Mouse (Mus musculus) stomach, postnatal 0 days (tissue): Measurements from ENCODE around the gene Nol9. TPM values are rescaled to one million over a fixed set of nuclear protein-coding genes. Genes with fewer than 3 reads are reported as not detected.

Experiments used
- ATAC-seq: fragments of 200-750 bp; cut with Nextera tagmentation; 2 replicates; pipeline ENCODE4 v1.8.0; 2017; ENCODE audit not compliant: low FRiP score, low TSS enrichment
- DNase-seq: peaks from one replicate; pipeline ENCODE4 v3.0.0-alpha.2; 2016; ENCODE audit warnings: low spot score
- H3K27ac ChIP-seq: fragments of 300-500 bp; sonication (generic); replicated peaks from 2 replicates; pipeline ENCODE4 v1.5.1; 2014; ENCODE audit warnings: mild to moderate bottlenecking, control low read depth
- H3K27me3 ChIP-seq: fragments of 300-500 bp; sonication (generic); 2 replicates; pipeline ENCODE4 v1.6.1; 2014; ENCODE audit warnings: low read length; ENCODE audit not compliant: control insufficient read depth, insufficient read depth
- H3K36me3 ChIP-seq: fragments of 300-500 bp; sonication (generic); 2 replicates; pipeline ENCODE4 v1.6.1; 2014; ENCODE audit warnings: low read length, mixed read lengths; ENCODE audit not compliant: control insufficient read depth, insufficient read depth
- H3K4me1 ChIP-seq: fragments of 300-500 bp; sonication (generic); replicated peaks from 2 replicates; pipeline ENCODE4 v1.6.1; 2014; ENCODE audit warnings: antibody characterized with exemption; ENCODE audit not compliant: control insufficient read depth, insufficient read depth
- H3K4me2 ChIP-seq: fragments of 300-500 bp; sonication (generic); replicated peaks from 2 replicates; pipeline ENCODE4 v1.6.1; 2014; ENCODE audit warnings: low read depth, mild to moderate bottlenecking, control low read depth, moderate library complexity
- H3K4me3 ChIP-seq: fragments of 300-500 bp; sonication (generic); 2 replicates; pipeline ENCODE4 v1.5.1; 2014; ENCODE audit warnings: low read depth, low read length, control low read depth
- H3K9ac ChIP-seq: fragments of 300-500 bp; sonication (generic); 2 replicates; pipeline ENCODE4 v1.6.1; 2014; ENCODE audit warnings: mild to moderate bottlenecking, low read length, control low read depth, mixed read lengths
- H3K9me3 ChIP-seq: fragments of 300-500 bp; sonication (generic); 2 replicates; pipeline ENCODE4 v1.6.1; 2016; ENCODE audit warnings: low read length; ENCODE audit not compliant: control insufficient read depth
- CTCF ChIP-seq: IDR thresholded peaks from 2 replicates; pipeline ENCODE4 v1.5.1; 2016; ENCODE audit warnings: antibody characterized with exemption, low read depth, mild to moderate bottlenecking, moderate library complexity
- EP300 ChIP-seq: optimal IDR thresholded peaks from 2 replicates; pipeline ENCODE3; 2016; ENCODE audit warnings: antibody characterized with exemption
- whole genome bisulfite sequencing: fragments of 180-500 bp; shearing (Covaris S2); extraction: QIAGEN DNeasy Blood & Tissue Kit; methylation state at CpG from one replicate; pipeline ENCODE4 v1.1.7; 2014; 5-methylcytosine and 5-hydroxymethylcytosine counted together
- polyA plus RNA-seq: library from polyadenylated mRNA; unstranded; fragments of >200 nt; fragmentation: Nextera tagmentation; extraction: Ambion mirVana; gene quantifications from 2 replicates; pipeline ENCODE4 v1.2.1, GENCODE M21; 2015

Gene Nol9
- polyA plus RNA-seq, 1 experiment from 2014 or later, result 11.2 TPM

- ATAC-seq, result peak; percentile 58
- peaks cover 4% of the 10 kb centered on the region; the same call in 1 of the 2 replicates for H3K36me3 ChIP-seq
- H3K4me2 ChIP-seq, result peak overlapping the region; percentile 97
- TF ChIP-seq CTCF (no peak), EP300 (no peak)
- H3K4me3 ChIP-seq, result peak overlapping the region; percentile 79
- peak overlapping the region; percentile 86 for H3K9ac ChIP-seq
- H3K9me3 ChIP-seq, result no peaks in the 10 kb centered on the region
- H3K27me3 ChIP-seq, result no peaks in the 10 kb centered on the region
- under 1% methylated on average over 106 of the region's 115 CpGs for WGBS
- peak overlapping the region; percentile 98 for H3K27ac ChIP-seq
- H3K4me1 ChIP-seq, result 0 out of 2 replicates have a peak, but pooled peaks cover 4% of the 10 kb centered on the region
- peak; percentile 74 for DNase-seq
Measured at GRCm38 (mm10) chr4:152009076-152010051, 29.8 kb upstream of the Nol9 start.

GRCm38 (mm10) chr4:152010091-152010706 lies 28.9 kb upstream of the Nol9 start:
- Histone ChIP-seq H3K27ac (peak overlapping the region; percentile 98), H3K4me2 (peak overlapping the region; percentile 97), H3K9ac (peak overlapping the region; percentile 86), H3K4me3 (peak overlapping the region; percentile 79), H3K36me3 (peaks cover 4% of the 10 kb centered on the region; the same call in 1 of the 2 replicates), H3K27me3 (no peaks in the 10 kb centered on the region), H3K9me3 (no peaks in the 10 kb centered on the region), H3K4me1 (0 out of 2 replicates have a peak, but pooled peaks cover 4% of the 10 kb centered on the region)
- DNase-seq, result peak; percentile 79
- WGBS, result 1% methylated on average over 10 of the region's 10 CpGs
- TF ChIP-seq EP300 (no peak), CTCF (no peak)
- peak; percentile 69 for ATAC-seq

GRCm38 (mm10) chr4:152010707-152011134 lies 28.4 kb upstream of the Nol9 start:
- Histone ChIP-seq H3K9ac (peak overlapping the region; percentile 86), H3K4me3 (peak overlapping the region; percentile 79), H3K4me2 (peak overlapping the region; percentile 97), H3K9me3 (no peaks in the 10 kb centered on the region), H3K36me3 (peaks cover 4% of the 10 kb centered on the region; the same call in 1 of the 2 replicates), H3K4me1 (0 out of 2 replicates have a peak, but pooled peaks cover 4% of the 10 kb centered on the region), H3K27me3 (no peaks in the 10 kb centered on the region), H3K27ac (peak overlapping the region; percentile 98)
- 12% methylated on average over 13 of the region's 13 CpGs for WGBS
- no peak for TF ChIP-seq CTCF
- ATAC-seq (no peak), DNase-seq (peak; percentile 57)

GRCm38 (mm10) chr4:152011171-152011760 lies 27.9 kb upstream of the Nol9 start:
- Histone ChIP-seq H3K36me3 (peaks cover 4% of the 10 kb centered on the region), H3K9me3 (no peaks in the 10 kb centered on the region), H3K27me3 (no peaks in the 10 kb centered on the region), H3K4me3 (peak overlapping the region; percentile 79), H3K27ac (peak overlapping the region; percentile 98), H3K4me2 (peak overlapping the region; percentile 97), H3K9ac (peak overlapping the region; percentile 86), H3K4me1 (0 out of 2 replicates have a peak, but pooled peaks cover 4% of the 10 kb centered on the region)
- WGBS, result 53% methylated on average over 8 of the region's 8 CpGs
- DNase-seq, result peak; percentile 45
- no peak for ATAC-seq
- TF ChIP-seq CTCF (no peak), EP300 (no peak)

GRCm38 (mm10) chr4:152012109-152012508 lies 27.0 kb upstream of the Nol9 start:
- 79% methylated on average over 16 of the region's 16 CpGs for WGBS
- Histone ChIP-seq H3K36me3 (peaks cover 5% of the 10 kb centered on the region), H3K27ac (no peak overlapping the region; the same call in 1 of the 2 replicates), H3K4me3 (no peak overlapping the region), H3K9me3 (no peaks in the 10 kb centered on the region), H3K4me1 (0 out of 2 replicates have a peak, but pooled peaks cover 4% of the 10 kb centered on the region), H3K9ac (0 out of 2 replicates have a peak overlapping the region, but pooled peaks have one; percentile 18), H3K4me2 (peak overlapping the region; percentile 97), H3K27me3 (no peaks in the 10 kb centered on the region)
- DNase-seq (peak; percentile 49), ATAC-seq (no peak)
- TF ChIP-seq CTCF (no peak), EP300 (no peak)
